Mouse (Mus musculus) embryonic facial prominence, embryonic 12.5 days (tissue): ENCODE measurements around the gene Camta2. TPM values are rescaled to one million over a fixed set of nuclear protein-coding genes. Genes with fewer than 3 reads are reported as not detected.
A peak's percentile ranks its signal among the peaks of the same experiment; 100 is the strongest.

Experiments
- ATAC-seq: fragments of 200-750 bp; cut with Nextera tagmentation; 2 replicates; pipeline ENCODE4 v1.8.0; 2017; ENCODE audit not compliant: insufficient number of reproducible peaks, insufficient read depth, low FRiP score, low TSS enrichment
- H3K27ac ChIP-seq: fragments of 300-500 bp; sonication (generic); 2 replicates; pipeline ENCODE4 v1.5.1; 2016; ENCODE audit warnings: mild to moderate bottlenecking
- H3K27me3 ChIP-seq: fragments of 300-500 bp; sonication (generic); 2 replicates; pipeline ENCODE4 v1.6.1; 2016; ENCODE audit warnings: mild to moderate bottlenecking, moderate library complexity
- H3K36me3 ChIP-seq: fragments of 300-500 bp; sonication (generic); 2 replicates; pipeline ENCODE4 v1.6.1; 2016; ENCODE audit warnings: mild to moderate bottlenecking
- H3K4me1 ChIP-seq: fragments of 300-500 bp; sonication (generic); 2 replicates; pipeline ENCODE4 v1.6.1; 2016
- H3K4me2 ChIP-seq: fragments of 300-500 bp; sonication (generic); replicated peaks from 2 replicates; pipeline ENCODE4 v1.6.1; 2016; ENCODE audit warnings: mild to moderate bottlenecking, moderate library complexity
- H3K4me3 ChIP-seq: fragments of 300-500 bp; sonication (generic); 2 replicates; pipeline ENCODE4 v1.5.1; 2016; ENCODE audit warnings: mild to moderate bottlenecking
- H3K9ac ChIP-seq: fragments of 300-500 bp; sonication (generic); 2 replicates; pipeline ENCODE4 v1.6.1; 2016; ENCODE audit warnings: mild to moderate bottlenecking, moderate library complexity
- H3K9me3 ChIP-seq: fragments of 300-500 bp; sonication (generic); 2 replicates; pipeline ENCODE4 v1.6.1; 2016; ENCODE audit warnings: mild to moderate bottlenecking, moderate library complexity
- WGBS: fragments of 180-500 bp; shearing (Covaris S2); methylation state at CpG from one replicate; pipeline ENCODE4 v1.1.7; 2016; 5-methylcytosine and 5-hydroxymethylcytosine counted together
- polyA plus RNA-seq: library from polyadenylated mRNA; unstranded; fragments of >200 nt; fragmentation: Nextera tagmentation; extraction: Ambion mirVana; gene quantifications from 2 replicates; pipeline ENCODE4 v1.2.1, GENCODE M21; 2016

Gene Camta2
- polyA plus RNA-seq, 1 experiment from 2014 or later, result 12.0 TPM

DNA sequence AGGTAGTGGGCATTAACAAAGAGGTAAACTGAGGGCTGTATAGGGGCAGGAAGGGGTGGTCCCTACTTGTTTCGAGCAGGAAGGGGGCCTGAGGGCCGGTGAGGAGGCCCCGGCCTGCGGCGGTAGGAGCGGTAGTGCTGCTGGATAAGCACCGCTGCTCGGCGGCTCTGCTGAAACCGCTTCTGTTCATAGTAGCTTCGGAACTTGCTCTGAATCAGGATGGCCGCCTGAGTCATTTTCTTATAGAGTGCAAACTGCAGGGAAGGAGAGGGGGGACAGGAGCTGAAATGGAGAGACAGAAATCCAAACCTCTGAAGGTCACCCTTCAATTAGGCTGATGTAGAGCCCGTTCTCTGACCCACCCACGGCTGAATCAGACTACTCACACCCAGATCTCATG is 17.4 kb downstream of the Camta2 start:
- peak overlapping the region; percentile 52 for H3K4me3 ChIP-seq
- H3K27ac ChIP-seq, result peak overlapping the region; percentile 95
- 45% methylated on average over 14 of the region's 14 CpGs for WGBS
- H3K9me3 ChIP-seq, result no peaks in the 10 kb centered on the region
- H3K4me2 ChIP-seq, result peak overlapping the region; percentile 74
- H3K4me1 ChIP-seq, result peaks cover 25% of the 10 kb centered on the region
- peaks cover 35% of the 10 kb centered on the region for H3K36me3 ChIP-seq
- no peaks in the 10 kb centered on the region for H3K27me3 ChIP-seq
- H3K9ac ChIP-seq, result peak overlapping the region; percentile 70
- ATAC-seq, result no peak

DNA sequence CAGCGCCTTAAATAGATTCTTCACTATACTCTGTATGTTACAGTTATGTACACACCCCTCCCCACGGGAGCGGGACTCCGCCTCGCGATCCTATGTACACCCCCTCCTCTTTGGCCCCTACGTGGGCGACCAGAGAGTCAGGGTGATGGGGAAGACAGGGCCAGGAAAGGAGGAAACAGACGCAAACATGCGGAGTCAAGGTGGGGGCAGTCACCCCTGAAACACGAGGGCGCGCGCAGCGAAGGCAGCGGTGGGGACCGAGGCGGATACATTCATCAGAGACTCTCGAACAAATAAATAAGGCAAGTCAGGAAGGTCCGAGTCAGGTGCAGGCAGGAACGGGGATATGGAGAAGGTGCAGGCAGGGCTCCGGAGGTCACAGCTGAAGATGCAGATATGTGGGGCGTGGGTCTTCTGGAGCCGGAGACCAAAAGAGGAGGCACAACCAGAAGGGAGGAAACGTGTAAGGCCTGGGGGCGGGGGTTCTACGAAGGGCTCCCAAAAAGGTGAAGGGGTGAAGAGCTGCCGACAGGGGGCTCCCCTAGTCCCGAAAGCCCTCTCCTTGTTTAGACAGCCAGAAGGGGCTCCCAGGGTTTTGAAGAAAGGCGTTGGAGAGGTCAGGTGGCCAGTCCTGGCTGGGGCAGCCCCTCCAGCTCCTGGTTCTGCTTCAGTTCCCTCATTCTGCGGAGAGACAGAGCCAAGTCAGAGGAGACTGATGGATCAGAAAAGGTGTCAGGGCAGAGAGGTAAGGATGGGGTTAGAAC is 18.1 kb downstream of the Camta2 start:
- peak; percentile 17 for ATAC-seq
- Histone ChIP-seq H3K4me3 (peak overlapping the region; percentile 52), H3K36me3 (peaks cover 35% of the 10 kb centered on the region), H3K4me1 (peaks cover 25% of the 10 kb centered on the region), H3K27me3 (no peaks in the 10 kb centered on the region), H3K27ac (peak overlapping the region; percentile 95), H3K9me3 (no peaks in the 10 kb centered on the region), H3K4me2 (peak overlapping the region; percentile 74), H3K9ac (peak overlapping the region; percentile 70)
- WGBS, result under 1% methylated on average over 31 of the region's 31 CpGs

DNA sequence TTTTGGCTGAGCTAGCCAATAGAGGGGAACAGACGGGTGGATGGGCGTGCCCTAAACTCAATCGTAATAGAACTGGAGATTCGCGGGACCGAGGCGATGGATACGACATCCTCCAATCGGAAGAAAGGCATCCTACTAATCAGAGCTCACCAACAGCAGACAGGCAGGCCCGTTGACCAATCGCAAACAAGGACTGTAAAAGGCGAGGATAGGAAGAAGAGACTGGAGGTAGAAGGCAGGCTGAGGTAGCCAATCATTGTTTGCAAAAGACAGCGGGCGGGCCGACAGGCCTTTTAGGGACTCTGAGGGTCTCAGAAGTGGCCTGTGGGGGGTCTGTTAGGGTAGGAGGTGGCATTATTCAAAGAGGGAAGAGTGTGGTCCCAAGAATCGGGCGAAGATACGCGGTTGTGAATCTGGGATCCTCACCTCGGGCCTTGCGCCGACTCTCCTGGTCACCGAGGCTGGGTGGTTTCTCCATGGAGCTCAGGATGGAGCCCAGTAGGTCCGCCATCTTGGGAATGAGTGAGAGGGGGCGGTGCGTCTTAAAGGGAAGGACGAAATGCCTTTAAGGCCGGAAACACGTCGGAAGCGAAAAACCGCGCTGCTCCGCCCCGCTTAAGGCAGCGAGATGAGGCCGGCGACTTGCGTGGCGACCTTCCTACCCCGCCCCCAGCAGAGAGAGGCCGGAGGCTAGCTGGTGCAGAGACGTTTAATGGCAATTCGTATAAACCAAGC is 19.0 kb downstream of the Camta2 start, which contains the start of gene Spag7:
TSS of gene Spag7 (minus strand) at position 646 of the 735 bp plus-strand sequence.
- H3K9ac ChIP-seq, result peak within 1 kb of the TSS; percentile 70
- H3K4me1 ChIP-seq, result peaks cover 25% of the 10 kb centered on the region
- no peaks in the 10 kb centered on the region for H3K9me3 ChIP-seq
- peak within 1 kb of the TSS; percentile 95 for H3K27ac ChIP-seq
- peaks cover 42% of the 10 kb centered on the region for H3K36me3 ChIP-seq
- H3K4me3 ChIP-seq, result peak within 1 kb of the TSS; percentile 52
- H3K27me3 ChIP-seq, result no peaks in the 10 kb centered on the region
- peak within 1 kb of the TSS; percentile 74 for H3K4me2 ChIP-seq
- peak; percentile 96 for ATAC-seq
- under 1% methylated on average over 44 of the region's 44 CpGs for WGBS

DNA sequence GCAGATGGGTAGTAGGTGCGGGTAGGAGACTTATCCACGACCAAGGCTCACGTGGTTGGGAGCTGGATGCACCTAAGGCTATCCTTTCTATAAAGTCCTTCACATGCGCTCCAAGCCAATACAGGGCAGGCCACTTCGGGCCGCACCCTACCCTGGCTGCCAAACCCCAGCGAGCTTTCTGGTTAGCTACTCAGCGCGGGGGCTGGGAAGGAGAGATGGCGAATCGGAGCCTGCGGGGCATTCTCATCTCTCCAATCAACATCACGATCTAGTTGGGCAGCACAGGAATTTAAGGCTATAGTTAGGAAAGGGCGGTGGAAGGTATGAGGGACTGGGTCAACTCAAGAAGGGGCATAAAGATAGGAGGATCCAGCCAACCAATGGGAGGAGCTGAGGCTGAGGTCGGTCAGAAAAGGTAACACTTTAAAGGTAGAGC is 19.6 kb downstream of the Camta2 start:
- H3K27ac ChIP-seq, result peak overlapping the region; percentile 95
- peaks cover 25% of the 10 kb centered on the region for H3K4me1 ChIP-seq
- H3K9me3 ChIP-seq, result no peaks in the 10 kb centered on the region
- peak; percentile 42 for ATAC-seq
- no peaks in the 10 kb centered on the region for H3K27me3 ChIP-seq
- H3K9ac ChIP-seq, result peak overlapping the region; percentile 67
- peak overlapping the region; percentile 52 for H3K4me3 ChIP-seq
- H3K4me2 ChIP-seq, result peak overlapping the region; percentile 74
- peaks cover 42% of the 10 kb centered on the region for H3K36me3 ChIP-seq
- WGBS, result 2% methylated on average over 15 of the region's 15 CpGs

DNA sequence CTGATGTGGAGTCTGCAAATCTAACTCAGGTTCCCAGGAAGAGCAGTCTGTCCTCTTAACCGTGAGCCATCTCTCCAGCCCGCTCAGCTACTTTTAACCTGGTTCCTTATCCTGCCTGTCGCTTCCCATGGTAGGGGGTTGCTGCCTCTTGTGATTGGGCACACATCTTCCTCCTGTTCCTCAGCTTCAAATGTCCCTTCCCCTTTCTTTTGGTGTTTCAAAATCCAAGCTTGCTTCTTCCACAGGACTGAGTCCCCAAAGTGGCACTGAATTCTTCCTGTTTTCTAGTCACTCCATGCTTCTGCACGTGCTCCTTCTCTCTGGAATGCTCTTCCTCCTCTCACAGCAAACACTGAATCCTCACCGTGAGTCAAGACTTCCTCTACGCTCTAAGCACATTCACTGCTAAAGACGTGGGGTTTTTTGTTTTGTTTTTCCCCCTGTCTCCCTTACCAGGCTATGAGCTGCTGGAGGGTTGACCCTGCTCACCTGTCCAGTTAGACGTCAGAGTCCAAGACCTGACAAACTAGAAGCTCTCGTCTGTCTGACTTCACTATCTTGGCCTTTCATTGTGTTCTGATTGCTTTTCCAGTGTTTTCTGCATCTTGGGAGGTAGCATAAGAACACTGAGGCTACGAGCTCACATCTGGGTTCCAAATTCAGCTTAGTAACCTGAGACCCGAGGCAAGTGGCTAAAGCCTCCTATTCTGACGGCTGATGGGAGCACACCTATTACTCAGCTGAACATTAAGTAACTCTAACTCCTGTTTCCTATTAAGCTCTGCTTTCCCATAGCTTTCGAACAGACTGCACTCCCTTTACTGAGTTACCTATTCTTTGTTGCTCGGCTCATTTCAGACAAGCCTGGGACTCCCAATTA is 20.4 kb downstream of the Camta2 start:
- H3K4me1 ChIP-seq, result peaks cover 25% of the 10 kb centered on the region
- peak overlapping the region; percentile 67 for H3K9ac ChIP-seq
- H3K27me3 ChIP-seq, result no peaks in the 10 kb centered on the region
- peaks cover 51% of the 10 kb centered on the region for H3K36me3 ChIP-seq
- H3K4me2 ChIP-seq, result peak overlapping the region; percentile 74
- 50% methylated on average over 14 of the region's 14 CpGs for WGBS
- H3K9me3 ChIP-seq, result no peaks in the 10 kb centered on the region
- ATAC-seq, result no peak
- H3K4me3 ChIP-seq, result peak overlapping the region; percentile 52
- peak overlapping the region; percentile 95 for H3K27ac ChIP-seq

DNA sequence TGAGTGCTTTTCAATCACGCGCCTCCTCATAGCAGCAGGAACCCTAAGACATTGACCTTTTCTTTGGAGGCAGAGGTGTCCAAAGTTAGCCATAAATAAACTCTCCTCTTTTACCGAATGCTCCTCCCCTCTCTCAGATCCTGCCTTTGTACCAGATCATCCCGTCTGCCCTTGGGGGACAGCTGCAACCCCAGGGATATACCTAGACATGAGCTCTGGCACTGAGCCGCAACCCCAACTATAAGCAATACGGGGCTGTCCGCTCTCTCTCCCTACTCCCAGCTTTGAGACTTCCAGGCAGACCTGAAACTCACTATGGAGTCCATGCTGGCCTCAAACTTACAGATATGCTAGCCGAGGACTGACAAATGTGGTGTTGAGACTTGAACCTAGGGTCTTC is 21.2 kb downstream of the Camta2 start:
- H3K27me3 ChIP-seq, result no peaks in the 10 kb centered on the region
- H3K27ac ChIP-seq, result no peak overlapping the region
- no peak overlapping the region for H3K4me2 ChIP-seq
- H3K9ac ChIP-seq, result no peak overlapping the region
- peaks cover 54% of the 10 kb centered on the region for H3K36me3 ChIP-seq
- no peaks in the 10 kb centered on the region for H3K9me3 ChIP-seq
- no peak for ATAC-seq
- no peak overlapping the region for H3K4me3 ChIP-seq
- H3K4me1 ChIP-seq, result peaks cover 25% of the 10 kb centered on the region
- 95% methylated on average over 8 of the region's 8 CpGs for WGBS

DNA sequence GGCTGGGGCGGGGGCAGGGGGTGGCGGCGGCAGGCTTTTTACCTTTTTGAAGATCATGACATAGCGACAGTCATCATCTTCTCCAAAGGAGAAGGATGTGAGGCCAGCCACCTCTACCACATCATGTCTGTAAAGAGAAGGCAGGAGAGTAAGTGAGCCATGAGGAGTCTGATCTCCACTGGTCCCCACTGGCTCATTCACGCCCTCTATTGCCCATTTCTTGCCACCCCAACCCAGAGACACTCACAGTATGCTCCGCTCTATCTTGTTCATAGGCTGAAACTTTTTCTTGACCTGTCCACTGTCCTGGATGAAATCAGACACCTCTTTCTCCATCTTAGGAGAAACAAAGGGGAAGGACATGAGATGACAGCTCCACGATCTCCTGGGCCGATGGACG is 23.2 kb downstream of the Camta2 start:
- Histone ChIP-seq H3K27me3 (no peaks in the 10 kb centered on the region), H3K4me1 (peaks cover 16% of the 10 kb centered on the region), H3K4me3 (no peak overlapping the region), H3K36me3 (peaks cover 61% of the 10 kb centered on the region), H3K9ac (no peak overlapping the region), H3K9me3 (no peaks in the 10 kb centered on the region), H3K4me2 (no peak overlapping the region), H3K27ac (no peak overlapping the region)
- WGBS, result 93% methylated on average over 9 of the region's 9 CpGs
- ATAC-seq, result no peak

DNA sequence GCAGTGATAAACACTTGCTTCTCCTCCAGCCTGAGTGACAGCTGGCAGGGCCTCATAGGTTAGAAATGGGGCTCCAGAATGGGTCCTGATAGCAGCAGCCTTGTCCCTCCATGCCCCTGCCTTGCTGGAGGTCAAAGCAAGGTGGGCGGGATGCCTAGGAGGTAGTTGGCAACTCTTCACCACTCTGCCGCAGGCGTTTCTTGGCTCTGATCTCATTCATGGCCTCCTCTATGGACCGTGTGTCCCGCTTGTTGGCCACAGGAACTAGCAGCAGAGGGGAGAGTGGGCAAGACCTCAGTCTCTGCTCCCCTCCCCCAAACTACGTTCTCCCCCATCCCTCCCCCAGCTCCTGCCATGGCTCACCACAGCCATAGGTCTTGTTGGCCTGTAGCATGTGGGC is 23.9 kb downstream of the Camta2 start:
- H3K9me3 ChIP-seq, result no peaks in the 10 kb centered on the region
- no peak overlapping the region for H3K27ac ChIP-seq
- peaks cover 61% of the 10 kb centered on the region for H3K36me3 ChIP-seq
- H3K4me2 ChIP-seq, result no peak overlapping the region
- H3K9ac ChIP-seq, result no peak overlapping the region
- H3K4me3 ChIP-seq, result no peak overlapping the region
- ATAC-seq, result no peak
- H3K27me3 ChIP-seq, result no peaks in the 10 kb centered on the region
- H3K4me1 ChIP-seq, result peaks cover 18% of the 10 kb centered on the region
- 94% methylated on average over 6 of the region's 6 CpGs for WGBS

DNA sequence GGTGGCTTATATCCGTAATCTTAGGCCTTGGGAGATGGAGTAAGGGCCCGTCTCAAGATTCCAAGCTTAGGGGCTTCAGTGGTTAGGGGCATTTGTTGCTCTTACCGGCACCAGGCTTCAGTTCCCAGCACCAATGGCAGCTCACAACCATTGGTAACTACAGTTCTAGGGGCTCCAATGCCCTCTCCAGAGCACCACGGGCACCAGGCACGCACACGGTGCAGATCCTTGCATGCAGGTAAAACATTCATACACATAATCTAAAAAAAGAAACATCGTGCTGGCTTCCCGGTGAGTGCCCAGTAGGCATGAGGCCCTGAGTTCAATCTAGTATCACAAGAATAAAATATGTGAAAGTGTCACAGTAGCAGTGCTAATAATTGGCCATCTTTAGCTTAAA is 24.8 kb downstream of the Camta2 start:
- WGBS, result 93% methylated on average over 8 of the region's 8 CpGs
- H3K36me3 ChIP-seq, result peaks cover 61% of the 10 kb centered on the region
- H3K4me2 ChIP-seq, result no peak overlapping the region
- no peak overlapping the region for H3K4me3 ChIP-seq
- no peak for ATAC-seq
- H3K4me1 ChIP-seq, result peaks cover 24% of the 10 kb centered on the region
- no peaks in the 10 kb centered on the region for H3K27me3 ChIP-seq
- H3K9me3 ChIP-seq, result no peaks in the 10 kb centered on the region
- H3K9ac ChIP-seq, result no peak overlapping the region
- H3K27ac ChIP-seq, result no peak overlapping the region

DNA sequence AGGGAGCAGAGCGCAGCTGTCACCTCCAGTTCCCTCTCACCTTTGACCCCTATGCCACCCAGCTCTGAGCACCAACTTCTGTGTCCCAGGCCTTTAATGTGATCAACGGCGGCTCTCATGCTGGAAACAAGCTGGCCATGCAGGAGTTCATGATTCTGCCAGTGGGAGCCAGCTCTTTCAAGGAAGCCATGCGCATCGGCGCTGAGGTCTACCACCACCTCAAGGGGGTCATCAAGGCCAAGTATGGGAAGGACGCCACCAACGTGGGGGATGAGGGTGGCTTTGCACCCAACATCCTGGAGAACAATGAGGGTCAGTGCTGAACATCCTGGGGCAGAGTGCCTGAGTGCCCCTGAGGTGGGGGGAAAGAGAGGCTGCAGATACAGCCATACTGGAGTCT is 27.3 kb downstream of the Camta2 start:
- peaks cover 33% of the 10 kb centered on the region for H3K4me1 ChIP-seq
- WGBS, result 83% methylated on average over 8 of the region's 8 CpGs
- H3K9me3 ChIP-seq, result no peaks in the 10 kb centered on the region
- H3K36me3 ChIP-seq, result peaks cover 51% of the 10 kb centered on the region
- H3K4me3 ChIP-seq, result no peak overlapping the region
- H3K9ac ChIP-seq, result no peak overlapping the region
- ATAC-seq, result no peak
- H3K4me2 ChIP-seq, result no peak overlapping the region
- H3K27ac ChIP-seq, result no peak overlapping the region
- no peaks in the 10 kb centered on the region for H3K27me3 ChIP-seq

DNA sequence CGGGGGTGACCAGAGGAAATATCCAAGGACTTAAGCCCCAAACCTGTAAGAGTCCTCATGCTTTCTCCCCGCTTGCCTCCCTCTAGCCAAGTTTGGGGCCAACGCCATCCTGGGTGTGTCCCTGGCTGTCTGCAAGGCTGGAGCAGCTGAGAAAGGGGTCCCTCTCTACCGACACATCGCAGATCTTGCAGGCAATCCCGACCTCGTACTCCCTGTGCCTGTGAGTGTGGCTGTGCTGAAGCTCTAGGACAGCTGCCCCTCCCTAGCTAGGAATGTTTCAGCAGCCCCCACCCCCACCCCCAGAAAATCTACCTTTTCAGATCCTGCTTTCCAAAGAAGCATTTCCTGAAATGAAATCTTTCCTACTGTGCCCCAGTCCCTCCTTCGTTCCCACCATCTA is 29.0 kb downstream of the Camta2 start:
- Histone ChIP-seq H3K9me3 (no peaks in the 10 kb centered on the region), H3K36me3 (peaks cover 36% of the 10 kb centered on the region), H3K4me2 (no peak overlapping the region), H3K9ac (no peak overlapping the region), H3K4me3 (no peak overlapping the region), H3K27ac (no peak overlapping the region), H3K27me3 (no peaks in the 10 kb centered on the region), H3K4me1 (peaks cover 35% of the 10 kb centered on the region)
- 69% methylated on average over 8 of the region's 8 CpGs for WGBS
- ATAC-seq, result no peak
